Mouse (Mus musculus): Measurements from ENCODE around the gene Hoxa6.

DNA sequence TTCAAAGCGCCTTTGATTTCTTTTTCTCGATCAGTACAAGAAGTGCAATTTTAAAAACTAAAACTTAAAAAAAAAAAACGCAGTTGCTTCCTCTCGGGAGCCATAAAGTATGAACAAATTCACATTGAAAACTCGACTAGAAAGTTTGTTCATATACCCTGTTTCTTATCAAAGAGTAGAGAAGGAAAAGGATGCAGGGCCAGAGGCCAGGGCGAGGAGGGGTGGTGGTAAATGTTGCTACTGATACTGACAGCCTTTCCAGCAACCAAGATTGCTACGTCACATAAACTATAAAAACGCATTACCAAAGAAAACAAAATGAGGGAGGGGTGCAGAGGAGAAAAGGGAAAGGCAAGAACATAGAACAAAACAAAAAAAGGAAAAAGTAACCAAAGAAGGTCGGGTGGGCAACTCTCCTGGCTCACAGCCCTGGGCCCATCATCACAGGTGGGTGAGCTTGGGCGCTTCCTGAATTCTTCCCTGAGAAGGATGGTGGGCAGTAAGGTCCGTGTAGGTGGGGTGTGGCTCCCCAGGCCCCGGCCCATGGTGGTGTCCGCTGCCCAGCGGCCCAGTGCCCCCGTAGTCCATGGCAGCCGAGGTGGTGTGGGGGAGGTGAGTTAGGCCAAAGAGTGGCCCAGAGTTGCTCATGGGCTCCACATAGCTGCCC lies 38.9 kb downstream of the Hoxa6 start:
- TF ChIP-seq HCFC1 (IDR thresholded peaks at IDR 0.05; ENCODE audit: low read depth, low read length) (no peak), MXI1 (IDR thresholded peaks at IDR 0.05; ENCODE audit: low read depth, low read length) (no peak), CTCF (conservative IDR thresholded peaks at IDR 0.05 in 1 of 2, IDR thresholded peaks at IDR 0.05 in 1 of 2; ENCODE audit: low read depth in 2 of 2, low read length in 2 of 2) (no peak), USF2 (conservative IDR thresholded peaks at IDR 0.05; ENCODE audit: low read depth, low read length) (no peak), USF1 (IDR thresholded peaks at IDR 0.05; ENCODE audit: low read depth, low read length) (no peak), SIN3A (IDR thresholded peaks at IDR 0.05; ENCODE audit: low read length) (no peak), EP300 (IDR thresholded peaks at IDR 0.05; ENCODE audit: low read length) (no peak), POLR2A (IDR thresholded peaks at IDR 0.05; ENCODE audit: low read depth, low read length) (no peak)

Measured in CH12.LX (cell line).